Mouse (Mus musculus) left cerebral cortex, adult 8-10 months (tissue): ENCODE data around the gene Rhbdl2. TPM values are rescaled to one million over a fixed set of nuclear protein-coding genes. Genes with fewer than 3 reads are reported as not detected.

Experiments used
- DNase-seq, 2 experiments: peaks; one replicate each; pipeline ENCODE4 v3.0.0; 2022; ENCODE audit warnings: low spot score in 2 of 2
- total RNA-seq, 4 experiments: library from RNA; stranded (reverse); gene quantifications; 2 replicates each; pipeline ENCODE4 v1.2.4; 2022

The Rhbdl2 gene
- under 1 TPM; 0.40 to 0.94 (median 0.80) TPM for total RNA-seq

DNA sequence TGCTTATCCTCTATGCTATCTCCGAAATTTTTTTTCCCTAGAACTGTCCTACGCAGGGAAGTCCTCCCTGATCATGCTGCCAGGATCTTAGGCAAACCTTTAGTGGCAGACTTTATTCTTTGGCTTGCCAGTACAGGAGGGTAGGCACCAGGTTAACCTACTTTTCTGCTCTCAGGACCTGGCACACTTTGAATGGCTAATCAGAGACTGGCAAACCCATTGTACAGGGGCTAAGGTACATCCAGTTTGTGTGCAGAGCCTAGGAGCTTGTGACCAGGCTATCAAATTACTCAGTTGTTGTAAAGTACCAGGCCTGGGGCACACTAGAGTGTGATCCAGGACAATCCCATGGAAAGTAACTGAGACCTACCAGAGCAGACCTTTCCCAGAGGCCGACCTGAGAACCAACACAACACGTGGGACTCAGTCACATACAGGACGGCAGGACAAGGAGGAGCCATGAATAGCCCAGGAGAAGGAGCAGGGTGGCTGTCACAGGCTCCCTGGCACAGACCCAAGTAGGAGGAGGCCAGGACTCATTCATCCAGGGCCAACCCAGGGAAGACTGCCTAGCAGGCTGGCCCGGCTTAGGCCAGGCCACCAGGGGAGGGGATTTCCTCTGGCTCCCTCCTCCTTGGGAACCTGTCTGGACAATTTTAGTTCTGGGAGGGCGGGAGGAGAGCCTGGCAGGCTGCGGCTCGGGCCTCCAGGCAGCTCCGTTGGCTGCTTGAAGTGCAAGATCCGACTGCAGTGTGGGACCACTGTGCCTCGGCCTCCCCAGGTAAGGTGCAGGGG is at the start of gene Rhbdl2:
Rhbdl2 (plus strand) TSS at position 684 of the 795 bp plus-strand sequence.
- DNase-seq = peak in 1 of 2 experiments; percentile 49

DNA sequence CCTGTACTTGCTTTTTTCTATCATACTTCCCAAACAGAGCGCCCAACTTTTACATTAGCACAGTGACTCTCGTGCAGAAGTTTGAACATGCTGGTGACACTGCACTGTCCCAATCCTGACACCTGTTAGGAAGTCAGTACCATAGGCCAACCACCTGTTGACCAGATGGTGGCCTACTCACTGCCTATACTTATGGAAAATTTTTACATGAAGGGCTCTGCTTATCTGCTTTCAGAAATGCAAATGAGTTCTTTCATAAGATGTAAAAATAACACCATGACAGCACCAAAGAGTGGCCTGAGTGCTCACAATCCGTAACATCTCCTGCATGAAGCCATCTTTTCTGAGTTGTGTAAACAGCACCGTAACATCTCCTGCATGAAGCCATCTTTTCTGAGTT is 49.0 kb upstream of the Rhbdl2 start:
- DNase-seq = no peak

DNA sequence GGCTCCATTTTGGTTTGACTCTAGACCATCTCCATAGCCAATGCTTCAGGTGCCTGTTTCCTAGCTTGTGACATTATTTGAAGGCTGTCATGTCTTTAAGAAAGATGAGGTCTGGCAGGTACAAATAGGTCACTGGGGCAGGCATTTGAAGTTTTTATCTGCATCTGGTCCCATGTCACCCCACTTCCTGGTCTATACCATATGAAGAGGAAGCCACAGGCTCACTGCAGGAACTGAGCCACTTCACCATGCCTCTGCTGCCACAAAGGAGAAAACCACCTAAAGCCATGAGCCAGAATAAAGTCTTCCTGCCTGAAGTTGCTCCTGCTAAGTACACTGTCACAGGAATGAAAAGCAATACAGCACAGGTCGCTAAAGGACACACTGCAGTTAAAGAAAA is 44.8 kb upstream of the Rhbdl2 start:
- DNase-seq = no peak

DNA sequence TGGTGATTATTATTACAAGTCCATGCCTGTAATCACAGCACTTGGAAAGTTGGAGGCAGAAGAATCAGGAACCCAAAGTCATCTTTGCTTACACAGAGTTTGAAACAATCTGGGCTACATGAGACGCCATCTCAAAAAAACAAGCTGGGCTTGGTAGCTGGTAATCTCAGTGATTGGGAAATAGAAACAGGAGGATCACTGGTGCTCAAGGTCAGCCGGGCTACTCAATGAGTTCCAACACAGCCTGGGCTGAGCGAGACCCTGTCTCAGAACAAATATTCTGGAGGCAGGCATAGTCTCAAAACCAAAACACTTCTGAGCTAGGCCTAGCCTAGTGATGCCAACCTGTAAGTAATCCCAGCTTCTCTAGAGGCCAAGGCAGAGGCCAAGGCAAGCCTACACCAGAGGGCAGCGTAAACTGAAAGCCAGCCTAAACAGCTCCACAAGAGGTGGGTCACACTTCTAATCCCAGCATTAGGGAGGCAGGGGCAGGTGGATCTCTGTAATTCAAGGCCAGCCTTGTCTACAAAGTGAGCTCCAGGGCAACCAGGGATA is 42.4 kb upstream of the Rhbdl2 start:
- no peak for DNase-seq

DNA sequence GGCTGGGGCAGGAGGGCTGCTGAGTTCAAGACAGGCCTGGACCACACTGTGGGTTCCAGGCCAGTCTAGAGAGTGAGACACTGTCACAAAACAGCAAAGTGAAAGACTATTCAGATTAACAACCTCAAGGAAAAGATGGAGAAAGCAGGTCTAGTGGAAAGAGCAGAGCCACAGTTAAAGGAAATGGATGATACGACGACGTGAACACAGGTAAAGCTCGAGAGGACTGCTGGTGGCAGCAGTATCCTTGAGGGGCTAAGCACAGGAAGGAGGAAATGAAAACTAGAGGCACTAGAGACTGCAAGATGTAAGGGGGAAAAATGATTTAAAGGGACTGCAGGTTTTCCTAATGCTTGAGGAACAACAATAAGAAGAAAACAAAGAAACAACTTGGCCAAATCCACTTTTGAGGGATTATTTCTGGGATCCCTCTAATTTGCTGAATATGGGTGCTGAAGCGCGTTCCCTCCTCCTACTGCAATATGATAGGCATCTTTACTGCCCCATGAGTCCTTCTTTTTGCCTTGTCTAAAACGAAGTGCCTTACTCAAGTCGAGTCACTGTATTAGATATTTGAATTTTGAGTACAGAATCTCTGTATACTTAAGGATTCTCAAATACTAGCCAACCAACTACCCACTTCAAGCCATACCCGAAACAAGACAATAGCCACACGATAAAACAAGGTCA is 38.8 kb upstream of the Rhbdl2 start:
- no peak for DNase-seq

DNA sequence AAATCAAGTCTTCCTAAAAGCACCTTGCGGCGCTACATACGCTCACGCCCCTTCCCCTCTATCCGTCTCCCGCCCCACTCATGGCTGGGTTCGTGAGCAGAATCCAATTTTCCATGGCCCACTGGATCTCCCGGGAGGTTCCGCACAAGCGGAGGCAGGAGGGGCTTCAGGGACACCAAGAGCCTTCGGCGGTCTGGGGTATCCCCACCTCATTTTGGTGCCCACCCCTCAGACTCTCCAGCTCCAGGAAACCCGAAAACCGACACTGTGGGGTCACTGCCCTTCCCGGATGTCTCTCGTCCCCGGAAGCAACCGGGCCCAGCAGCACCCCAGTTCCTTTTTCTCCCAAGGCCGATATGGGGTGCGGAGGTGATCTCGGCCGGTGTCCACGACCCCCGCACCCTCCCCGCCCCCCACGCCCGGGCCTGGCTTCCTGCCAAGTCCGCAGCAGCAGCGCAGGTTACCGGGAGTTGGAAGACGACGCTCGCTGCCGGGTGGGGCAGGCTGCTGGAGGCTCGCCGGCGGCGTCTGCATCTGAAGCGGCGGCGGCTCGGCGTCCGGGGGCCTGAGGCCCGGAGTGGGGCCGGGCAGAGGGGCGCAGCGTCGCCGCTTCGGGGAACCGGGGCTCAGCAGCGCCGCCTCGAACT is 38.1 kb upstream of the Rhbdl2 start:
- DNase-seq = peak in 1 of 2 experiments; percentile 21

DNA sequence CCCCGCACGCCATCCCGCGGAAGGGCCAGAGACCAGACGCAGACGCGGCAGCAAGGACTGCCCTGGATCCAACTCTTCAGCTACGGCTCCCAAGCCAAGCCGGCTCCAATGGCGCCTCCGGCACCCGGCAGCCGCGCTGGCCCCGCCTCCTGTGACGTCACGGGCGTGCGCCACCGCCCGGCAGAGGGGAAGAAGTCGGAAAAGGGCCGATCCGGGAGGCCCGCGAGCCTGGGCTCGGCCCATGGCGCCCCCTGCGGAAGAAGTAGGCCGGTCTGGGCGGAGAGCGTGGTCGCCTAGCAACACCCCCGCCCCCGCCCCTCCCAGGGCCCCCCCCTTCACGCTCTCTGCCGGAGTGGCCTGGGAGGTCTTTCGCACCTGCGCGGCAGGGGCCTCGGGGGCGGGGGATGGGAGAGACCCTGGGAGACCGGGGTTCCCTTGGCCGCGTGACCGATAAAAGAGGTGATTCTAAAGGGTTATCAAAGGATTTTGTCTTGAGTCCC is 37.5 kb upstream of the Rhbdl2 start, which contains the start of gene Akirin1:
Akirin1 (minus strand) TSS at position 194 of the 500 bp plus-strand sequence.
- peak; percentile 91 to 95 for DNase-seq

DNA sequence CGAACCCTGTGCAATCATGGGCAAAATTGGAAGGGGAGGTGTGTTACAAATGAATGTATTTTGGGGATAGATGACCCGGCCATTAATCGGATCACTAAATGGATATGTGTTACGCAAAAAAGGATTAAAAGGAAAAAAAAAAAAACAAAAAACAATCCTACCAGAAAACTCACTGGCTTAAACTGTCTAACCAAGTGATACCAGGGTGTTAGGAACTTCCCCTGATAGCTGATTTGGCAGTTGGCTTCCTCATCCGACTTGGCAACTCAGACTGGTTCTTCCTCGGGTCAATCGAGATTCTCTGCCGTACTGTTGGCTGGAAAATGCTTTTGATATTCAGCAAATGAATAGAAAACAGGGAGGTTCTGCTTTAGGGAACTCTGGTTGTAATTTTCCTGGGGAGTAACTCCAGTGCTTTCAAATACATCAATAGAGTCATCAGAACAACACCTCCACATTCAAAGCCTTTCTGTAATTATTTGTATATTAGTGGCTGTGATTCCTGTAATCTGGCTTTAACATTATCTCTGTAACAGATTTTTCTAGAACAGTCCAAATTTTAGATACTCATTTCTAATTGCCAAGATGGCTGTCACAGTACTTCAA is 36.9 kb upstream of the Rhbdl2 start:
- peak in 1 of 2 experiments; percentile 18 for DNase-seq

DNA sequence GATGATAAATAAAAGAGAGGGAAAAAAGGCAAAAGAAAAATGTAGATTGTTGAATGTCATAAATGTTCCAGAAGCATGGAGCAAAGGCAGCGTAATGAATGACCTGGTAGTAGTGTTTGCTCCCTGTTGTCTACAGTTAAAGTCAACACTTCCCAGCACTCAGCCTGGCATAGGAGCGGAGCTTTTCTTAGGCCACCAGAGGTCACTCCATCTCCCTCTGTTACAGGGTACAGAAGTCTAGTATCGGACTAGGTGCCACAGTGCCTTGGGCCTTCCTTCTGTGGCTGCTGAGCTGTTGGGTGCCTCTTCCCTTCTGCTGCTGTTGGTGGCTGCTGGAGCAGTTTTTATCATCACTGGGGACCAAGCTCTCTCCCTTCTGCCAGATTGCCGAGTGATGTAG is 29.4 kb upstream of the Rhbdl2 start:
- DNase-seq = no peak

DNA sequence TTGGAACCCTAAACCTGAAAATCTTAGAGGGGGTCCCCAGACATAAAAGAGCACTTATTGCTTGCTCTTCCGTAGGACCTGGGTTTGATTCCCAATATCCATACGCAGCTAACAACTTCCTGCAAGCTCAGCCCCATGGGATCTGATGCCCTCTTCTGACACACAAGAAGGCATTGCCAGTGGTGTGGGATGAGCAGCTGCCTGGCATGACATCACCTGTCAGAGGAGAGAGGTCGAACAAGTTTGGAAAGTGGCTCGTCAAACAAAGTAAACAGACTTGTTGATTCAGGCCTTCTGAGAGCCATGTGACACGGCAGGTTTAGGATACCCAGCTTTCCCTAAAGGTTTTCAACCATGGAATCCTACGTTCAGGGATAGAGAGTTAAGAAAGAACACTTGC is 22.6 kb upstream of the Rhbdl2 start:
- DNase-seq = no peak

DNA sequence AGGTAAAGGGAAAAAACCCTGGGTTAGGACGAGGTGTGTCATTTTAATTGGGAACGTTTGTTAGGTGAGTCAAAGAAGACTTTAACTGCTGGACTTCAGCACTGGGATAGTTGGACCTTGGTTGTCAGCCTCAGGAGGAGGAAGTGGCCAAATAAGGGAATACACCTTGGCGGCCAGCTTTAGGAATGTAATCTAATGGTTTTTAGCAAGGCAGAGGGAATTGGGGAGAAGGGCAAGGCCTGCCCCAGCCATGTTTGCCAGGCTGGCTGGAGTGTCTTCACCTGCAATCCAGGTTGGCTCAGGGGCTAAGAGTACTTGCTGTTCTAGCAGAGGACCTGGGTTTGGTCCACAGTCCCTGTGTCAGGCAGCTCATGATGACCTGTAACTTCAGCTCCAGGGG is 19.9 kb upstream of the Rhbdl2 start:
- no peak for DNase-seq

DNA sequence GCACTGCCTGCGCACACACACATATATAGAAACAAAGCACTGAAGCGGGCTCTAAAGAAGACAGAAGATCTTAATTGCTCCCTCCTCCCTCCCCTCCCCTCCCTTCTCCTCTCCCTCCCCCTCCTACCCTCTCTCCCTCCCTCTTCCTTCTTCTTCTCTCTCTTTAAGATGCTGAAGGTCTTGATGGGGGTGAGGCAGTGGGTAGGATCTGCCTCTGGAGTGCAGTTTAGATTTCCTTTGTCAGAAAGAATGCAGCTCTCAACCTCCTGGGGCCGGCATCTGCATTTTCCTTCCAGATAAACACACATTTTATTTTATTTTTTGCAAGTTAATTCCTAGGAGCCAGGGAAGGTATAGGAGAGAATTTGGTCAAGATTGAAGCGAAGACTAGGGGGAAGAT is 19.4 kb upstream of the Rhbdl2 start:
- no peak for DNase-seq

DNA sequence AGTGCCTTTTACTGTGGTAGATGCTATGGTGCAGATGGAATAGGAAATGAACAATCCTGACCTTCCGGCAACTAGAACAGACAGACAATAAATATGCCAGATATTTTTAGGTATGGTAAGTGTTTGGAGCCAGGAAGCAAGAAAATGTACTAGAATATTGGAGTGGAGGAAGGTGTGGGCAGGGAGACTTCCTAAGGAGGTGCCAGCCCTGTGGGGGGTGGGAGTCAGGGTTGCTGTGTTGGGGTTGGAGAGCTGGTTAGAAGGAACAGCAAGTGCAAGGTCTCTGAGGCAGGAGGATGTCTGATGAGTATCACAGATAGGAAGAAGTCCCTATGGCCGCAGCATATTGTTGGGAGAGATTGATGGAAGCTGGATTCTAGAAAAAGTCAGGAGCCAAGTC is 5.0 kb downstream of the Rhbdl2 start:
- no peak for DNase-seq

DNA sequence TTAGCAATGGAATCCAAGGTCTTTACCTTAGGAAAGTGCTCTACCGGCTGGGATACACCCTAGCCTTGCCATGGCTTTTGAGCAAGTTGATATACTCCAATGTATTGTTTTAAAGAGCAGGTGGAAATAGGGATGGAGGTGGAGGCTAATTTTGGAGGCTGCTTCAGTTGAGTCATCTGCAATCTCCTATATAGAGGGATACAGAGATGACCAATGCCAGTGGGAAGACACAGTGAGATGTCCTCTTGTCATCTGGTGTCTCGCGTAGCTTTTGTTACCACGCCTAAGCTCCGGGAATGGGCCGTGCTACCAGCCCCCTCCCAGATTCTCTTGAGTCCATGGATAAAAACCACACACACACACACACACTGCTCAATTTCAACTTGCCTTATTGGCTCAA is 5.5 kb downstream of the Rhbdl2 start:
- DNase-seq = peak in 1 of 2 experiments; percentile 32

DNA sequence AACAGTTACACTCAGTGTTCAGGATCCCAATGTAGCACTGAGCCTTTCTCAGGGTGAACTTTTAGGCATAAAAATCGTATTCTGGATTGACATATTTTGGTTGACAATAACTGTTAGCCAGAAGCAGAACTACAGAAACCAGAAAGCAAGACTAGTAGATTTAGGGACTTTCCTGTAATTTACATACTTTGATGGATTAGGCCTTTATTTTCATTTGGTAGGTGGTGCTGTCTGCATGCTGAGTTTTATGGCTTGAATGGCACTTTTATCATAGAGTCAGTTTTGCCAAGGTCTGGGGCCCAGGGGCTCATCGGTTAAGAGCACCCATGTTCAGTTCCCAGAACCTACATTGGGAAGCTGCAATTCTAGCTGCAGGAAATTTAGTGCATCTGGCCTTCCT is 7.4 kb downstream of the Rhbdl2 start:
- no peak for DNase-seq

DNA sequence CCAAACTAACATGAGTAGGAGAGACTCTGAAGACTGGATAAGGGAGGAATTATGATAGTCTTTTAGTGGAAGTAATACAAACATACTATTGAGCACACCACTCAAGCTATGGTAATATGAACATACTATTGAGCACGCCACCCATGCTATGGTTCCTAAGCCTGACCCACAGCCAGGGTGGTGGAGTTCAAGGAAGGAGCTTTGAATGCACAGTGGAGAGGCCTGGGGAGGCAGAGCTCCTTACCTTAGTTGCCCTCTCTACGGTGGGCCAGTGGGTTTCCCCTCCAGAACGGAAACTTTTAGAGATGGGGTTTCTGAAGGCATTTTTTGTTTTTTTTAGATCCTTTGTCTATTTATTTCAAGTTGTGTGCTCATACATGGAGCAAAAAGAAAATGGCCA is 9.7 kb downstream of the Rhbdl2 start:
- no peak for DNase-seq

DNA sequence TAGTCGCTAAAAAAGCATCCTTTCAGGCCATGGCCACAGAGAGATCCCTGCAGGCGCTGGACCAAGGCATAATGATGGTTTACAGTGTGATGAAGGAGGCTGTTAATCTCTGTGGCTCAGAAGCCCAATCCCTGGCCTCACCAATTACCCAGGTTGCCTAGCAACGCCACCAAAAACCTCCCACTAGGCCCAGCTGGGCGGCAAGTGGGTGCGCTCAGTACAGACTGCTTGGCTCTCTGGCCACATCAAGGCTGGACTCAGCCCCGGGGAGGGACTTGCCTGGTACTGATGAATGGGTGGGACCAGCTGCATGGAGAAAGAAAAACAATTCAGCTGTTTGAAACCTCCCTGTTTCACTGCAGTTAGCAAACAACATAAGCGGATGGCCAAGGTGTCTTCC is 10.2 kb downstream of the Rhbdl2 start:
- peak; percentile 34 to 82 for DNase-seq

DNA sequence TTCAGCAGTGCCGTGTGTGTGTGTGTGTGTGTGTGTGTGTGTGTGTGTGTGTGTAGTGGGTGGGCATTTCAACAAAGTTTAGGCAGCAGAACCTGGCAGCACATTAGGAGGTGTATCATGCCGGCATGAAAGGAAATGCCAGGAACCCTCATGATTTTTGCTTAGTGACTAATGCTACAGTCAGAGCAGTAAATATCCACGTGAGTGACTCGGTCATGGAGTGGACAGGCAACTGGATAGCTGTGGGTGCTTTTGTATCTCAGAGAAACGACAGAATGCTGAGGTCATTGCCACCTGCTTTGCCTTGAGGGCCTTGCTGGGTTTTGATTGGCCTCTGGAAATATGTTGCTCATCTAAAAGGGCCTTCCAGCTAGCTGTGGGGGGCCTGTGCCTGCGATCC is 16.0 kb downstream of the Rhbdl2 start:
- peak in 1 of 2 experiments; percentile 39 for DNase-seq

DNA sequence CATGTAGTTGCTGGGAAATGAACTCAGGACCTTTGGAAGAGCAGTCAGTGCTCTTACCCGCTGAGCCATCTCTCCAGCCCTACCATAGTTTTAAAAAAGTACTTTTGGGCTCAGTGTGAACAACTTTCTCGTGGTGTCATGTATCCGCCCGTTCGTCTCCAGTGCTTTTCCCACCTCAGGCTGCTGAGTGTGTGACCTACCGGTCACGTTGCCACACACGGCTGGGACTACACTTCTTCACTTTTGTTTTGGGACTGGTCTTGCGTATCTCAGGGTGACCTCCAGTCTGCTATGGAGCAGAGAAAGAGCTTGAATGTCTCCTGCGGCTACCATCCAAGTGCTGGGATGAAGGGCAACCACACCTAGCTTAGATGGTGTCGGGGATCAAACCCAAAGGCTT is 20.6 kb downstream of the Rhbdl2 start:
- no peak for DNase-seq

DNA sequence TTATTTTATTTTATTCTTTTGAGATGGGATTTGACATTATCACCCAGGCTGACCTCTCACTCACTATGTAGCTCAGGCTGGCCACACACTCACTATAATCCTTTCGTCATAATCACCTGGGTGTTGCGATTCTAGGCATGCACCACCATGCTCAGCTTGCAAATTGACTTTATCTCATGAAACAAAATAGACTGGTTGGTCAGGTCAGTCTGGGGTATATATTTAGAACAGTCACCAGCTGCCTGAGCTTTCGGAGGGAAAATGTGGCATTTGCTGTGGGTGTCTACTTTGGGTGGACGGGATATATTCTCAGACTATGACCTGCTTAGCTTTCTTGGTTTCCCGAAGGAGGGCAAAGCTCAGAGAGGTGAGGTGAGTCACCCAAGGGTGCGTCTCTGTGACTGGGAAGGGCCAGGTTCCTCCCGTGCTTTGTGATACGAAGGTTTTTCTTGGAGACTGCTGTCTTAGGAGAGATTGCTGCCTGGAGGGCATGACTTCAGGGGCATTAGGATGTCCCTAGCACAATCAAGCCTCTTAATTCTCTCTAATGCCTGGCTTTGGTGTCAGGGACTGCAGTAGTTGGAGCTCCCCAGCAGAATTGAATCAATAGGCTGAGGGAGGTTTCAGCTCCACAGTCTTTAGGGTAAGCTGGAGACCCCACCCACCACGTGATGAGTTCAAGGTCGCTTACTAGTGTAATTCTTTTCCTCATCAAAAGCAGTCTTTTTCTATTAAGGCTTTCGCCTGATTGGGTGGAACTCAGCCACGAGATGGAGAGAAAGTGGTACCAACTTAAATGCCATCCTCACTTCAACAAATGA is 23.0 kb downstream of the Rhbdl2 start:
- DNase-seq = no peak
